Mouse (Mus musculus): ENCODE measurements around the gene Farp1.

Gene Farp1

DNA sequence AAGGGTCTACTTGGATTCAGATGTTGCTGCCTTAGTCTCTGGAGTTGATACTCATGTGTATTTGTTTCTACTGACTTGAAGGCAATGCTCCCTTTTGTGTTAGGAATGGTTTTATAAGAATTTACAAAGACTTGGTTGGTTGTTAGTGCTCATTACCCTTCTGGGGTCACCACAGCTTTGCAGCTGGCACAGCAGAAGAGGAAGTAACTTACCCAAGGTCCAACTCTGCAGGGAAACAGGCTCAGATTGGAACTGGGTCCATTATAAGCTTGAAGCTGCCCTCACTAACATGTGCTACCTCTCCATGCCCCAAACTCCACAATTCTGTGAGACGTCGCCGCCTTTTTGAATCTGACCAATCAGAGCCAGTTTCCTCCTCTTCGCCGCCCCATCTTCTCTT, 22.8 kb downstream of the Farp1 start:
- no peak for DNase-seq (ENCODE audit: low read depth, low spot score)

DNA sequence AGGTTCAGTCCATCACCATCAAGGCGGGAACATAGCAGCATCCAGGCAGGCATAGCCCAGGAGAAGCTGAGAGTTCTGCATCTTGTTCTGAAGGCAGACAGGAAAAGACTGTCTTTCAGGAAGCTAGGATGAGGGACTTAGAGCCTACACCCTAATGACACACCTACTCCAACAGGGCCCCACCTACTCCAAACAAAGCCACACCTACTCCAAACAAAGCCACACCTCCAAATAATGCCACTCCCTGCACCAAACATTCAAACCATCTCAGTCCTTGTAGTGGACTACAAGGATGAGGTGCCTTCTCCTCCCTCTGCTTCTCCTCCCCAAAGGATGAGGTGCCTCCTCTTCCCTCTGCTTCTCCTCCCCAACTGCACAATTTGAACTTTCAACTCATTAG, 23.5 kb downstream of the Farp1 start:
- DNase-seq (ENCODE audit: low read depth, low spot score), result no peak

DNA sequence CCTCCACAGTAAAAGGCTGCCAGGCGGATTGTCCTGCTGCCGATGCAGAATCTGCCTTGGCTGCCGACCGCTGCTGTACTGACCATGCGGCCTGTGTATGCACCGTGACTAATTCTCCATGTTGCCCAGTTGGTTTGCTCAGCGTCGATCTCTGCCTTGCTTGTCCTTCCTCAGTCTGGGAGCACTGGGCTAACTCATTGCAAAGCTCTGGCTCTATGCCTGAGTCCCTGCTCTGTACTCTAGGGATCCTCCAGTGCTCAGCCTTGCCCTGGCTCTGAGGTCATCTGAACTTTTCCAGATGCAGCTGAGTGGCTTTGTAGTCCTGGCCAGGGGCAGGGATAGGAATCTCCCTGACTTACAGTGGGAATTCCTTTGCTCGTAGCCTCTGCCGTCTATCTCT, 24.3 kb downstream of the Farp1 start:
- DNase-seq (ENCODE audit: low read depth, low spot score), result no peak

DNA sequence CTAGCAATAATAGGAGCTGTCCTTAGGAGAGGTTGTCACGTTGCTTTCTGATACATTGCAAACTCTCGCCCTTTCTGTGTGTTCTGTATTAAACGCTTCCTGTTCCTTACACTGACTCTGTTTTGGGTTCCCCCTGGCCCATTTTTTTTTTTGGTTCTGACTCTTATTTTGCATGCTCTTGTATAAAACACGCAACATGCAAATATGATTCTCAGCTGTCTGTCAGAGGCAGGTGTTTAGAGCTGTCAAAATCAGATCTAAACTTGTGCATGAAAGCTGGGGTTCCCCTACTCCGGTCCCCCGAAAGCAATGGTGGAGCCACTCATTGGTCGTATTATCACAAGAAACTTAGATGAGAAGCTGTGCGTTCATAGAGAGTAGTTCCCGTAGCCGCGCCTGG, 25.5 kb downstream of the Farp1 start:
- DNase-seq (ENCODE audit: low read depth, low spot score), result no peak

DNA sequence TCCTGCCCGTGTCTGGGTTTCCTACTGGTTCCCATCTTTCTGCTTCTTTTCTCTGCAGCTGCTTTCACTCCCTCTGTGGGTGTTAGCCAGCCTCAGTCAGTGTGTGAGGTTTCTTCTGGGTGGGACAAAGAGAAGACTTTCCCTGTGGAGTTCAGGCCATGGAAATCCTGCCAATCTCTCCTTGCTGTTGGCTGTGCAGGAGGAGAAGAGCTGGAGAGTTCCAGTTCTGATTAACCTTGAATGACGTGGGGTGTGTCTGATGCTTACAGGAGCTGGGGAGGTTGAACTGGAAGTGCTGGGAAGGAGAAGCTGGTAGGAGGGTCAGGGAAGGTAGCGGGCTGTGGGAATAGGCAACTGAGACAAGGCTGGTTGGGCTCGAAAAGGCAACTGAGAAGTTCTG, 26.7 kb downstream of the Farp1 start:
- no peak for DNase-seq (ENCODE audit: low read depth, low spot score)

DNA sequence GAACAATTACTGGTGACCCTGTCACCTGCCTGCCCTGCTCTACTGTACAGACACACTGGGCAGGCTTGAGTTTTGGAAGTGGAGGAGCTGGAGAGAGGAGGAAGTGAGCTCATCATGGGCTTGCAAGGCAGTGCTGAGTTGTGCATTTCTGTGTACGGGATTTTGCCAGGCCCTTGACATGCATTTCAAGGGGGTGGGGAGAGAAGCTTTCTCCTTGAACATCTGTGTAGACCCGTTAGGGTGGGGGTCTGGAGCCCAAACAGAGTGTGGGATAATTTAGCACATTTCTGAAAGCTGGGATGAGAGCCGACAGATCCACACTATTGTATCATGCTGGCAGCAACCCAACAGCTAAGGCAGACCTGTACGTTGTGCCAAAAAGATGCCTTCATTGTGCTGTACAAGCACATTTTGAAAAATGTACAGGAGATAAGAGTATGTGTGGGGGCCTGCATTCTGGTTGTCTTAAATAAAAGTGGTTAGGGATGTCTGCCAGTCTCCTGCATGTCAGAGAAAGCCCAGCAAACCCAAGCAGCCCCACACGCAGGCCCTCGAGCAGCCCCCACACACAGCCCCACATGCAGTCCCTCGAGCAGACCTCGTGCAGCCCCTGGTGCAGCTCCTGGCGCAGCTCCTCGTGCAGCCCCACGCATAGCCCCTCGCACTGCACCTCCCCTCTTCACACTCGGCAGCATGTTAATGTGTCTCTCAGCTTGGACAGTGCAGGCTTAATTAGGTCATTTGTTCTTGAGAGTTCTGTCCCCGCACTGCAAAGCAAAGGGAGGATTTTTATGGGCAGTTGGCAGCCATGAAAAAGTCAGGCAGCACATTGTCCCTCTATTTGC, 27.5 kb downstream of the Farp1 start:
- DNase-seq (ENCODE audit: low read depth, low spot score), result no peak

DNA sequence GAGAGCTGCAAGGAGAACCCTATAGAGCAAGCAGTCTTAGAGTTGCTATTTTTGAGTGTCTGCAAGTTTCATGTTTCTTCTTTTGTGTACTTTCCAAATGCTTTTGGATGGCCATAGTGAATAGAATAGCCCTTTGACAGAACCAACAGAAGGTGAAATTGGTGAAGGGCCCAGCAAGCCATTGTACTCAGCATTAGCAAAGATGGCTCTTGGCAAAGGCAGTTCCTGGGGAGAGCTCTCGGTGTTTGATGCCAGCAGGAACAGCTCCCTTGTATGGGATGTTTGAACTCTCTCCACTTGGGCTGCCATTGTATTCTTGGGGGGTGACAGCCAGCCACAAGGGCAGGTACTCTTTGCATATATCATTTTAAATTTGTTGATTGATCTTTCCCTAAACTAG, 29.7 kb downstream of the Farp1 start:
- DNase-seq (ENCODE audit: low read depth, low spot score), result no peak

DNA sequence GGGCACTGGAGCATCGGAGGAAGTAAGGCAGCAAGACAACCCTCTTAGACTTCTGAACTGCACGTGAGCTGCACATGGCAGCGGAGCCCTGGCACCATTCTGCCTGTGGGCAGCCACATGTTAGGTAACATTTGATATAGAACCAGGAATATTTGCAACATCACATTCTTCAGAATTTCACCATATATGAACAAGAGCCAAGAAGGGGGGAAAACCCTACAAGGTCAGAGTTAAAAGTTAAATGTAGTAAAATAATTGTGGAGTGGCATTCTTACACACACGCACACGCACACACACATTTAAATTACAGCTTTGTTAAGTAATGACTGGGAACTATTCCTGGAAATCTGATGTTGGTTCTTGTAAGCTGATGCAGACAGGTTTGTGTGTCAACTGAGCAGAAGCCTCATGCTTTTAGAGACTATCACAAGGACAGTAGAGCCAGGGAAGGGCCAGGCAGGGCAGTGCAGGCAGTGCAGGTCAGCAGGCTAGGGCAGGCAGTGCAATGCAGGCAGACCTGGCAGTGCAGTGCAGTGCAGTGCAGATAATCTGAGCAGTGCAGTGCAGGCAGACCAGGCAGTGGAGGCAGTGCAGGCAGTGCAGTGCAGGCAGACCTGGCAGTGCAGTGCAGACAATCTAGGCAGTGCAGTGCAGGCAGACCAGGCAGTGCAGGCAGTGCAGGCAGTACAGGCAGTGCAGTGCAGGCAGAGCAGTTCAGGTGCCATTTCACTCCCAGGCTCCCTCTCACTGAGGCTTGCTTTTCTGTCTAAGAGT, 38.3 kb downstream of the Farp1 start:
- no peak for DNase-seq (ENCODE audit: low read depth, low spot score)

DNA sequence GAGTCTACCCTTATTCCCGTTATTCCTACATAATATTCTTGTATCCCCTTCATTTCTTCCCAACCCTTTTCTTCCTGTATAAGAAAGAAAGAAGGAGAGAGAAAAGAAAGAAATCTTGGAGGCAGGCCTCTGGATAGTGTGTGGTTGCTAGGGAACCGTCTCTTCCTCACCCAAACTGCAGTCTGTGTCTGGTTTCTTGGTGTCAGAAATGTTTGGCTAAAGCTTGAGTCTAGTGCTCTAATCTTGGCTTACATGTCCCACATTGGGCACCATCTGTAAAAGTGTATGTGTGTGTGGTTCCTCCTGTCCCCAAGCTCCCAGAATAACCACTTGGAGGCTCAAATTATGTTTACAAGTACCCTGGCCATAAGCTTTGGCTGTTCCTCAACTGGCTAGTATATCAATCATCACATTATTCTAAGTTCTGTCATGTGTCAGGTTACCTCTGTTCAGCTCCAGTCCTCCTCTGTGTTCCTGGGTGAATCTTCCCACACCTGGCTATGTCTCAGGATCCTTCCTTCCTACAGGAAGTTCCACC, 39.3 kb downstream of the Farp1 start:
- DNase-seq (ENCODE audit: low read depth, low spot score), result no peak

DNA sequence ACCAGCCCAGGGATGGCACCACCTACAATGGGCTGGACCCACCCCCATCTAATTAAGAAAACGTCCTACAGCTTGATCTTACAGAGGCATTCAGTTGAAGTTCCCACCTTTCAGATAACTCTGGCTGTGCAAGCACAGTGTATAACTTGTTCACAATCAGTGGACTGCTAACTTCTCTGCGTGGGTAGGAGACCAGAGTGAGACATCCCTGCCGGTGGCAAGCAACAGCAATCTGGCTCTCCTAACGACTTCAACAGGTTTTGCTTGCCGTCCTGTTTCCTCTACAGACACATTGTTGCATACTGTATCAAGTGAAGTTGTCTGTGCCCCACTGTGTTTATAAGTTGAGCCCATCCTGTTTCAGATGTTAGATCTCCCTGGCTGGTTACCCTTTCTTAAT, 45.7 kb downstream of the Farp1 start:
- DNase-seq (ENCODE audit: low read depth, low spot score), result no peak

DNA sequence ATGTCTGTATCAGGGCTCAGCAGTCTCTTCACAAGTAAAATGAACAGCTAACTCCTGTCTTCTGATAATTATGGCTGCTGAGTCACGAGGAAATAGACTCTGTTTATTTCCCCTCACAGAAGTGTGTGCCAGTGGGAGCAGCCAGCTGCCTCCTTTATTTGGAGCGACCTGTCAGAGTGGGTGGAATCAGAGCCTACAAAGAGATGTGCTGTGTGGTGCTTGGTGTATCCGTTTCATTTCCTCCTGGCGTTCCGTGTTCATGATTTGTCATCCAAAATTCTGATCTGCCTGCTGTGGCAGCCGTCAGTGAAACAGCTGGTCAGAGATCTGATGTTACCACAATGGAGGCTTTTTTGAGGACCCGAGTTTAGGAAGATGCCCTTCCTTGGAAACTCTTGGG, 47.3 kb downstream of the Farp1 start:
- DNase-seq (ENCODE audit: low read depth, low spot score), result no peak

DNA sequence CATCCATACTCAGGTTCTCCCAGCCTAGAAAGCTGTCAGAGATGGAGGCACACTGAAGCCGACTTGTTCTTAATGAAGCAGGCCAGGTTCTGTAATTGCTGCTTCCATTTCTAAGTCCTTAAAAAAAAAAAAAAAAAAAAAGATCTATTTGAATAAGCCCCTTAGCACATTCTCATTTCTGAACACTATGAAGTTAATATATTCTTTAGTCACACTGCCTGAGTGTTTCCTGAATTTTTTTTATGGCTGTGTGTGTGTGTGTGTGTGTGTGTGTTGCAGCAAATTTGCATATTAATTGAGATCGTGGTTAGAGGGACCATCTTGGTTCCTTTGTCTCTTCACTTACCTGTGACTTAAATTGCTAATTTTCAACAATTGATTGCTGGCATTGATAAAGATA, 47.8 kb downstream of the Farp1 start:
- no peak for DNase-seq (ENCODE audit: low read depth, low spot score)

DNA sequence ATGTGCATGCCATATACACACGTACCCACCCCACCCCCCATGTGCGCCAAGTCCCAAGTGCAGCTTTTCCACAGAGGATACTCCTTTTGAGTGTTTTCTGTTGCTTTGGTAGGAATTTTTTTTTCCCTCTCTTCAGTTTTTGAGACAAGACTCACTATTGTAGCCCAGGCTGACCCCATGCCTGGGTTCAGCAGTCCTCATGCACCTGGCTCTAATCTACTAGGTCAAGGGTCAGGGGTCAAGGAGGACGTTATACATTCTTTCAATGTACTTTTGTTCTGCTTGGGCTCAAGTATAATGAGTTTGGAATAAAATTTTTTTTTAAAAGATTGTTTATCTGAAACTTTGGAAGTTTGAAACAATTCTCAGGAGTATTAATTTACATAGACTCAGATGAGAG, 48.4 kb downstream of the Farp1 start:
- no peak for DNase-seq (ENCODE audit: low read depth, low spot score)

DNA sequence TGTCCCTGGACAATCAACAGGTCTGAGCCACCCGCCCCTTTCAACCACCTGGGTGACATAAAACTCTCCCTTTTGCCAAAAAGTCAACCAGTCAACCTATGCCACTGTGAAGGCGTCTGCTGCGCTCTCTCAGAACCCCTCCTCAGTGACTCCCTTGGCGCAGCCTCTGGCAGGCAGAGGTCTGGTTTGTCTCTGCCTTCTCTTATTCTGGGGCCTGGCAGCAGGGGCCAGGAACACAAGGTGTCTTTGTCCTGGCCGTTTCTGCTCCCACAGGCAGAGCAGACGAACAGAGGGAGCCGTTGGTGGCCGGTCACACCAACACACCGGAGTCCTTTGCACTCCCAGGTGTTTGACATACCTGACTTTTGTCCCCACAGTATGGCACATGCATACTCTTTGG, 57.5 kb downstream of the Farp1 start:
- DNase-seq (ENCODE audit: low read depth, low spot score), result no peak

DNA sequence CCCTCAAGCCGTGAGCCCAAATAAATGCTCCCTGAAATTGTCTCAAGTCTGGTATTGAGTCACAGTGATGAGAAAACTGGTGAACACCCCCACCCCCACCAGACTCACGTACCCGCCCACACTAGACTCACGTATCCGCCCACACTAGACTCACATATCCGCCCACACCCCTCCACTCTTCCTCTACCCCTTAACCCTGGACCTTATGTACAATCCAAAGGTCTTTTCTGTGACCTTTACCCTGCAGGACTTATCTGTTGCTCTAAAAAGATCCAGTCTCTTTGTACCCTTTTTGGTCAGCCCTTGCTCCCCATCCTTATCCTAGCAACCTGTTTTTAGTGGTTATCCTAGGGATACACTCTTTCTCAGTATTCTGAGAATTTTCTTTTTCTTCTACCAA, 58.9 kb downstream of the Farp1 start:
- no peak for DNase-seq (ENCODE audit: low read depth, low spot score)

DNA sequence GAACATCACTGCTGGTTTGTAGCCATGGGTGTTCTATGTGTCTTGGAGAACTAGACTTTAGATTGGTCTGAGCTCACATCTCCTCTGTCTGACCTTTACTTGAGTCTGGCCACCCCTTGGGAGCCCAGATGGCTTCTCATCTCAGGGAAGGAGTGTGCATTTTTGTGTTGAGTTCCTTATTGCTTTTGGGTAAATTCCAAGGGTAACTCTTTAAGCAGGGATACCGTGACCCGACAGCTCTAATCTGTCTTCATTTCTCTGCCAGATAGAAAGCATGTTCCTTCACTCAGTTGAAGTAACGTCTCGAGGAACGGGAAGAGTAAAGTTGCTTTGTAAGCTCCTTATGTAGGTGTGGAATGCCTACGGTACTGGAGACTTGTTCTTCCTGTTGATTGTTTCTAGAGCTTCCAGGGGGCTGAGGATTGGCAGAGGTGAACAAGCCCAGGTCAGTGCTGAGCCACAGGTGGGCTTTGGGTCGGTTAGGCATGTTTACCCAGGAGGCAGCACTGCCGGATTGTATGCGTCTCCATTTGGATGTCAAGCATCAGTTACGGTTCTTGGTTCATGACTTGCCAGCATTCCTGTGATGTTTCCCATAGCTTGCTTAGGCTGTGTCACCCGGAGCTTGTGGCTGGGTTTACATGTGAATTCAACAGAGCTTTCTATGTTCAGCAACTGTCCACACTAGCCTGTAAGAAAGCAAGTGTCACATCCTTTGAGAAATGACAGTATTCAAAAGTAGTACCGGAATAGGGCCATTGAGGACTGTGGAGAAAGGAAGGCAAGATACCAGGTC, 62.8 kb downstream of the Farp1 start:
- no peak for DNase-seq (ENCODE audit: low read depth, low spot score)

DNA sequence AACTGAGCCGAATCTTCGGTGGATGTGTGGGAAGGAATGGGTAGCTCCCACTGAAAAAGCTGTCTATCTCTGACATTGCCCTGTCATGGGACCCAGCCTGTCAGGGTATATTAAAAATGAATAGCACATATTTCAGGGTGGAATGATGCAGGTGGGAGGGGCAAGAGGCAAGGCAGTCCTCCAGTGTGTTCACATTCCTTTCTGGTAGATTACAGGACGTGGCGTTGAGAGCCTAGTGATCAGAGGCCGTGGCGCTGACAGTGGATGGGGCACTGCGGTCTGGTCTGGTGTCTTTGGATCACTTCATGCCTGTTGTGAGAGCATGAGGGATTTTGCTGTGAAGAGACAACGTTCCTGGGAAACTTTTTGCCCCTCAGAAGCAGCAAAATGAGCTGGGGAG, 64.1 kb downstream of the Farp1 start:
- DNase-seq (ENCODE audit: low read depth, low spot score), result no peak

DNA sequence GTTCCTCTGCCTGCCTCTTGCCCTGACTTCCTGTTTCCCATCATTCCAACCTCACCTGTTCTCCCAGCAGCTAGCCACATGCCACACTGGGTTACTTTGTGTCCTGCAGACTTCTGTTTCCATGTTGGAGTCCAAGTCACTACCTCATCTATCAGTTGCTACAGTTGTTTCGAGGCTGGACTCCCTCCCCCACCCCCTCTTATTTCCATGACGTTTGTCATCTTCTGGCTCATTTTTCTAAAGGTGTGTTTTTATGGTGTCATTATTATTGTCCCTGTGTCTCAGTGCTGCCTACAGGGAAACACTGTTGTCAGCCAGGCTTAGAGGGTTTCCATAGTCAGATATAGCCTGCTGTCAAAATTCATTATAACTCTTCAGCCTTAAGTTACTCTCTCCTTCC, 64.9 kb downstream of the Farp1 start:
- no peak for DNase-seq (ENCODE audit: low read depth, low spot score)

DNA sequence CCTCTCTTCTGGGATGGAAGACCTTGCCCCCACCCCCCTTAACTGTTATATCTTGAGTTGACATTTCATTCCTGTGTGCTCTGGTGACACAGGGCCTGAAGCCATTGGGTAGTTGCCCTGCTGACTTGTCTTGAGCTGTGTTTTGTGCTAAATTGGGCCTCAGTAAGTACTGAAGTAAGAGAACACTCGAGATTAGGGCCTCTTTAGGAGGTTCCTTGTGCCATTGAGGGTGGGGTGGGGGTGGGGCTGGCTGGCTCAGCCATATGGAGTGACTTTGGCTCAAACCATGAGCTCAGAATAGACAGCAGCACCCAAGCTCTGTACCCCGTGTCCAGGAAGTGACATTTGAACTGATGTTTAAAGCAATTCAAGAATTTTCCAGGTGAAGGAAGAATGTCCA, 65.8 kb downstream of the Farp1 start:
- no peak for DNase-seq (ENCODE audit: low read depth, low spot score)

DNA sequence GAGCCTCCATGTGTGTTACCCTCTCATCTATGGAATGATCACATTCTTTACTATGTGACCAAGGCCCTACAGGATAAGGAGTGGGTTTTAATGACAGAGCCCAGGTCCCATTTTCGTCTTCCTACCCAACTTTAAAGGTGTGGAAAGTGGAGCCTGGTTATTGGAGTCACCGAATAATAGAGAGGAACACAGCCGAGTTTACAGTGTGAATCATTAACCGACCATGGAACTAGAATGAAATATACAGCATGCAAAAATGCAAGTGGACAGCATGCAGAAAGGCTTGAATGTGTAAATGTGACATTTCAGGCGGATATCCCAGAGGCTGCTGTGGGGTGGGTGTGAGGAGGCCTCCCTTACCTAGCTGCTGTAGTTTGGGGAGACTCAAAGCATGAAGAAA, 66.5 kb downstream of the Farp1 start:
- DNase-seq (ENCODE audit: low read depth, low spot score), result no peak

DNA sequence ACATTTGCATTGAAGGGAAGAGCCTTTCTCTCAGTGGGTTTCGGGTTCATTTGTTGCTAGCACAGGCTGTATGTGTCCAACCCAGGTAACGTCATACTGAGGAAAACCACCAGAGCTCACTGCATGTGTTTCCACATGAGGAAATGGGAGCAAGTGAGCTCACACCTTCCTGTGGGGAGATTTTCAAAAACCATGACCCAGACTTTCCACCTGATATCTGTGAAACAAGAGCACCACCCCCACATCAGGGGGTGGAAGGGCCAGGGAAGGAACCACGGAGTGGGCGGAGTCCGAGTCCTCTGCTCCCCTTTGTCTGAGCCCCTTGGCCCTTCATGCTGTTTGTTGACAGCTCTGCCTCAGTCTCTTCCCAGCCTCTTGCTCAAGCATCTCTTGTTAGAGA, 67.6 kb downstream of the Farp1 start:
- DNase-seq (ENCODE audit: low read depth, low spot score), result no peak

DNA sequence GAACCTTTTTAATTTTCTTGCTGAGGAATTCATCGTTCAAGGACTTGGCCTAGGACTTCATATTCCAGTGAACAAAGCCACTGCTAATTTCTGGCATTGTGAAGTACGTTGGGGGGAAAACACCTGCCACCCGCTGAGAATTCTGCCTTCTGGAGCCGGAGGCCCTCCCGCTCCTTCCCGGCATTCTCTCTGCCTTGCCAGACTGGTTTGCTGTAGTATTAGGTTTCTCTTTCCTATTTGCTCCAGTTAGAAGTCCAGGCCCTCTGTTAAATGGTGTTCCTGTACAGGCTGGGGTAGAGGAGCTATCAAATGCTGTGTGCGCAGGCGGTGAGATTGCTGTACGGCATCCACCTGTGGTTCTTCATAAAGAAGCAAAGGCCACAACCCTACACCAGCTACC, 68.5 kb downstream of the Farp1 start:
- DNase-seq (ENCODE audit: low read depth, low spot score), result no peak
